Mouse (Mus musculus) liver, embryonic 14.5 days (tissue): ENCODE data around the gene En2. TPM values are rescaled to one million over a fixed set of nuclear protein-coding genes. Genes with fewer than 3 reads are reported as not detected.

Source experiments
- ATAC-seq: fragments of 200-750 bp; cut with Nextera tagmentation; 2 replicates; pipeline ENCODE4 v1.8.0; 2017; ENCODE audit warnings: moderate number of reproducible peaks, mild to moderate bottlenecking, moderate library complexity; ENCODE audit not compliant: insufficient read depth
- DNase-seq, 3 experiments: peaks; one replicate each; pipeline ENCODE4 v3.0.0-alpha.2; 2012 to 2013; ENCODE audit warnings: low read depth in 3 of 3, low spot score in 3 of 3
- H3K27ac ChIP-seq: fragments of 300-500 bp; sonication (generic); 2 replicates; pipeline ENCODE4 v1.5.1; 2014; ENCODE audit warnings: moderate library complexity, mild to moderate bottlenecking, control low read depth, inconsistent platforms
- H3K27me3 ChIP-seq: fragments of 300-500 bp; sonication (generic); 2 replicates; pipeline ENCODE4 v1.6.1; 2014; ENCODE audit warnings: mild to moderate bottlenecking, low read length, moderate library complexity; ENCODE audit not compliant: control insufficient read depth, insufficient read depth
- H3K36me3 ChIP-seq: fragments of 300-500 bp; sonication (generic); replicated peaks from 2 replicates; pipeline ENCODE4 v1.6.1; 2014; ENCODE audit warnings: low read depth; ENCODE audit not compliant: control insufficient read depth, insufficient read depth
- H3K4me1 ChIP-seq, 2 experiments: fragments of 200-500 bp in 1 of 2; fragments of 300-500 bp in 1 of 2; sonication (generic) in 1 of 2; replicated peaks; 2 replicates each; pipeline ENCODE4 v1.6.1; 2012 to 2014; ENCODE audit warnings: antibody characterized with exemption in 1 of 2, inconsistent platforms in 1 of 2, low read length in 1 of 2; ENCODE audit not compliant: control insufficient read depth in 2 of 2, insufficient read depth in 2 of 2
- H3K4me2 ChIP-seq: fragments of 300-500 bp; sonication (generic); 2 replicates; pipeline ENCODE4 v1.6.1; 2014; ENCODE audit warnings: low read depth, mild to moderate bottlenecking, control low read depth, moderate library complexity
- H3K4me3 ChIP-seq, 2 experiments: fragments of 200-500 bp in 1 of 2; fragments of 300-500 bp in 1 of 2; sonication (generic) in 1 of 2; 2 replicates each; pipeline ENCODE4 v1.5.1; 2012 to 2014; ENCODE audit warnings: low read depth in 2 of 2, low read length in 2 of 2, mild to moderate bottlenecking in 2 of 2, control low read depth in 1 of 2, inconsistent platforms in 1 of 2, moderate library complexity in 1 of 2; ENCODE audit not compliant: insufficient read depth in 1 of 2
- H3K9ac ChIP-seq: fragments of 300-500 bp; sonication (generic); replicated peaks from 2 replicates; pipeline ENCODE4 v1.6.1; 2014; ENCODE audit warnings: mild to moderate bottlenecking, control low read depth, moderate library complexity
- H3K9me3 ChIP-seq: fragments of 300-500 bp; sonication (generic); 2 replicates; pipeline ENCODE4 v1.6.1; 2016; ENCODE audit warnings: low read length, mixed read lengths; ENCODE audit not compliant: control insufficient read depth
- CTCF ChIP-seq: IDR thresholded peaks from 2 replicates; pipeline ENCODE4 v1.5.1; 2016; ENCODE audit warnings: antibody characterized with exemption, low read depth, control low read depth
- EP300 ChIP-seq: IDR thresholded peaks from 2 replicates; pipeline ENCODE4 v1.6.1; 2016; ENCODE audit warnings: antibody characterized with exemption, low read depth
- WGBS: fragments of 180-500 bp; shearing (Covaris S2); extraction: QIAGEN DNeasy Blood & Tissue Kit; methylation state at CpG from one replicate; pipeline ENCODE4 v1.1.7; 2014; ENCODE audit not compliant: insufficient replicate concordance; 5-methylcytosine and 5-hydroxymethylcytosine counted together
- polyA plus RNA-seq, 2 experiments: library from polyadenylated mRNA; depleted of rRNA in 1 of 2; stranded (reverse) in 1 of 2; unstranded in 1 of 2; fragments of >200 nt; fragmentation: Nextera tagmentation in 1 of 2; extraction: Ambion mirVana in 1 of 2; gene quantifications; 2 replicates each; pipeline versions ENCODE4 v1.2.1 to v1.2.3; 2012 to 2014

En2 gene
- polyA plus RNA-seq (2012; rRNA removed) (not detected in 2 replicates), polyA plus RNA-seq (2014; fragmentation: Nextera tagmentation; extraction: Ambion mirVana) (not detected in 2 replicates)

- DNase-seq, result no peak
- peak within 1 kb of the TSS; percentile 57 for H3K4me2 ChIP-seq
- H3K4me3 ChIP-seq, result peak within 1 kb of the TSS in 1 of 2 experiments; percentile 39; a peak in 3 of 4 replicates
- no peaks in the 10 kb centered on the region for H3K9me3 ChIP-seq
- H3K27ac ChIP-seq, result no peak within 1 kb of the TSS
- no peaks in the 10 kb centered on the region for H3K36me3 ChIP-seq
- ATAC-seq, result no peak
- H3K4me1 ChIP-seq, result no peaks in the 10 kb centered on the region
- WGBS, result under 1% methylated on average over 112 of the region's 113 CpGs
- peaks cover 94% of the 10 kb centered on the region for H3K27me3 ChIP-seq
- no peak within 1 kb of the TSS for H3K9ac ChIP-seq
- no peak for TF ChIP-seq EP300
- no peak for TF ChIP-seq CTCF
Measured at GRCm38 (mm10) chr5:28165358-28166255, at the start of gene En2. Gene En2, plus strand, starts transcription at chr5:28165694.

- Histone ChIP-seq H3K4me3 (no peak overlapping the region), H3K4me1 (no peaks in the 10 kb centered on the region), H3K27me3 (peaks cover 41% of the 10 kb centered on the region), H3K27ac (no peak overlapping the region), H3K4me2 (no peak overlapping the region), H3K9me3 (no peaks in the 10 kb centered on the region), H3K36me3 (no peaks in the 10 kb centered on the region), H3K9ac (no peak overlapping the region)
- no peak for TF ChIP-seq CTCF
- no peak for TF ChIP-seq EP300
- ATAC-seq (no peak), DNase-seq (no peak)
- 7% methylated on average over 13 of the region's 13 CpGs for WGBS
Measured at GRCm38 (mm10) chr5:28117251-28117880, 48.1 kb upstream of the En2 start.

GRCm38 (mm10) chr5:28117882-28118530 is 47.5 kb upstream of the En2 start:
- Histone ChIP-seq H3K4me2 (peak overlapping the region; percentile 51), H3K9ac (no peak overlapping the region), H3K4me3 (peak overlapping the region; percentile 14 to 31; a peak in 3 of 4 replicates), H3K4me1 (no peaks in the 10 kb centered on the region), H3K27ac (no peak overlapping the region), H3K36me3 (no peaks in the 10 kb centered on the region), H3K27me3 (peaks cover 48% of the 10 kb centered on the region), H3K9me3 (no peaks in the 10 kb centered on the region)
- no peak for TF ChIP-seq CTCF
- no peak for TF ChIP-seq EP300
- 2% methylated on average over 30 of the region's 30 CpGs for WGBS
- ATAC-seq (no peak), DNase-seq (no peak)

DNA sequence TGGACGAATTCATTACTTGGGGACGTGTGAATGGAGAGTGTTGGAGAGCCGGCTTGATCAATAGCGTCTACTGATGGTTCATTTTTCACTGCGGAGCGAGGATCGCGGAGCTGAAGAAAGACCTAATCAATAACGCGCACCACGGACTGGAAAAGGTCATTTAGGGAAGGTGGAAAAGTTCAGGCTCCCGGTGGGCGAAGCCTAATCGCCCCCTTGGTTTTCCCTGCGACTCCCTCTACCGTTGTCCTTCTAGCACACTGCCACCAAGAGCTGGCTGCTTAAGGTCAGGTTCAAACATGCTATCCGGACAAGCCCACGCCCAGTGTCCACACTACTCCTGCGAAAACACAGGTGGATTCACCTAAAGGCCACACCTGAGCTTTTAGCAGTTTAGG is 47.0 kb upstream of the En2 start:
- Histone ChIP-seq H3K27ac (no peak overlapping the region), H3K27me3 (peaks cover 53% of the 10 kb centered on the region), H3K9me3 (no peaks in the 10 kb centered on the region), H3K36me3 (no peaks in the 10 kb centered on the region), H3K4me2 (peak overlapping the region; percentile 51), H3K9ac (no peak overlapping the region), H3K4me1 (no peaks in the 10 kb centered on the region), H3K4me3 (peak overlapping the region; percentile 14 to 31; a peak in 2 of 4 replicates)
- DNase-seq (no peak), ATAC-seq (no peak)
- TF ChIP-seq EP300 (no peak), CTCF (no peak)
- 3% methylated on average over 19 of the region's 19 CpGs for WGBS

- TF ChIP-seq CTCF (no peak), EP300 (no peak)
- no peaks in the 10 kb centered on the region for H3K4me1 ChIP-seq
- no peak for DNase-seq
- 21% methylated on average over 3 of the region's 3 CpGs for WGBS
- no peaks in the 10 kb centered on the region for H3K9me3 ChIP-seq
- H3K27ac ChIP-seq, result no peak overlapping the region
- no peak overlapping the region for H3K4me2 ChIP-seq
- H3K4me3 ChIP-seq, result no peak overlapping the region
- no peak overlapping the region for H3K9ac ChIP-seq
- H3K27me3 ChIP-seq, result peaks cover 63% of the 10 kb centered on the region
- H3K36me3 ChIP-seq, result no peaks in the 10 kb centered on the region
- ATAC-seq, result no peak
Measured at GRCm38 (mm10) chr5:28119576-28119975, 45.9 kb upstream of the En2 start.
